Mouse (Mus musculus): ENCODE results near the gene Btg2.

Btg2 gene

GRCm38 (mm10) chr1:134097956-134098725 lies 19.2 kb upstream of the Btg2 start:
- DNase-seq (ENCODE audit: low spot score): peak; percentile 54

GRCm38 (mm10) chr1:134097080-134097855 lies 18.3 kb upstream of the Btg2 start:
- DNase-seq (ENCODE audit: low spot score): no peak

- peak; percentile 33 for DNase-seq (ENCODE audit: low spot score)
These were observed 17.5 kb upstream of the Btg2 start for GRCm38 (mm10) chr1:134096264-134096934.

GRCm38 (mm10) chr1:134095721-134096120 lies 16.8 kb upstream of the Btg2 start:
- no peak for DNase-seq (ENCODE audit: low spot score)

GRCm38 (mm10) chr1:134095033-134095612 lies 16.2 kb upstream of the Btg2 start:
- no peak for DNase-seq (ENCODE audit: low spot score)

GRCm38 (mm10) chr1:134093771-134094526 lies 15.0 kb upstream of the Btg2 start:
- no peak for DNase-seq (ENCODE audit: low spot score)

GRCm38 (mm10) chr1:134092852-134093770 lies 14.2 kb upstream of the Btg2 start:
- DNase-seq (ENCODE audit: low spot score): peak; percentile 93

- no peak for DNase-seq (ENCODE audit: low spot score)
These were observed 13.4 kb upstream of the Btg2 start for GRCm38 (mm10) chr1:134092368-134092767.

- DNase-seq (ENCODE audit: low spot score): no peak
These were observed 12.9 kb upstream of the Btg2 start for GRCm38 (mm10) chr1:134091851-134092250.

- no peak for DNase-seq (ENCODE audit: low spot score)
These were observed 10.2 kb upstream of the Btg2 start for GRCm38 (mm10) chr1:134089074-134089473.

- DNase-seq (ENCODE audit: low spot score): no peak
These were observed 8.0 kb upstream of the Btg2 start for GRCm38 (mm10) chr1:134086811-134087398.

GRCm38 (mm10) chr1:134086017-134086416 lies 7.1 kb upstream of the Btg2 start:
- DNase-seq (ENCODE audit: low spot score): no peak

- DNase-seq (ENCODE audit: low spot score): no peak
These were observed 5.2 kb upstream of the Btg2 start for GRCm38 (mm10) chr1:134084128-134084527.

- no peak for DNase-seq (ENCODE audit: low spot score)
These were observed 4.8 kb upstream of the Btg2 start for GRCm38 (mm10) chr1:134083676-134084075.

GRCm38 (mm10) chr1:134082987-134083516 lies 4.1 kb upstream of the Btg2 start:
- DNase-seq (ENCODE audit: low spot score): peak; percentile 44

- no peak for DNase-seq (ENCODE audit: low spot score)
These were observed 2.0 kb upstream of the Btg2 start for GRCm38 (mm10) chr1:134080881-134081450.

GRCm38 (mm10) chr1:134080406-134080805 lies 1.5 kb upstream of the Btg2 start:
- DNase-seq (ENCODE audit: low spot score): no peak

GRCm38 (mm10) chr1:134079477-134080163 lies 700 bp upstream of the Btg2 start:
- DNase-seq (ENCODE audit: low spot score): no peak

All from ovary, postnatal 36 days (tissue).